Mouse (Mus musculus) CH12.LX (cell line): Measurements from ENCODE around the gene Gm9821.

Source experiments
- CTCF ChIP-seq, 2 experiments: IDR thresholded peaks in 1 of 2; conservative IDR thresholded peaks in 1 of 2; 2 replicates each; pipeline ENCODE4 v1.5.1; 2011 to 2012; ENCODE audit warnings: low read depth in 2 of 2, low read length in 2 of 2, improper control_type of control experiment in 1 of 2, inconsistent platforms in 1 of 2, mild to moderate bottlenecking in 1 of 2, moderate library complexity in 1 of 2
- ELF1 ChIP-seq: IDR thresholded peaks from 2 replicates; pipeline ENCODE4 v1.6.1; 2014; ENCODE audit warnings: low read depth, mild to moderate bottlenecking, inconsistent platforms, low read length, improper control_type of control experiment
- HCFC1 ChIP-seq: IDR thresholded peaks from 2 replicates; pipeline ENCODE4 v1.6.1; 2012; ENCODE audit warnings: low read depth, mild to moderate bottlenecking, inconsistent platforms, low read length, improper control_type of control experiment
- MAX ChIP-seq: IDR thresholded peaks from 2 replicates; pipeline ENCODE4 v1.6.1; 2011; ENCODE audit warnings: low read length, improper control_type of control experiment
- POLR2A ChIP-seq: IDR thresholded peaks from 2 replicates; pipeline ENCODE4 v1.6.1; 2011; ENCODE audit warnings: low read depth, mild to moderate bottlenecking, improper control_type of control experiment, low read length

DNA sequence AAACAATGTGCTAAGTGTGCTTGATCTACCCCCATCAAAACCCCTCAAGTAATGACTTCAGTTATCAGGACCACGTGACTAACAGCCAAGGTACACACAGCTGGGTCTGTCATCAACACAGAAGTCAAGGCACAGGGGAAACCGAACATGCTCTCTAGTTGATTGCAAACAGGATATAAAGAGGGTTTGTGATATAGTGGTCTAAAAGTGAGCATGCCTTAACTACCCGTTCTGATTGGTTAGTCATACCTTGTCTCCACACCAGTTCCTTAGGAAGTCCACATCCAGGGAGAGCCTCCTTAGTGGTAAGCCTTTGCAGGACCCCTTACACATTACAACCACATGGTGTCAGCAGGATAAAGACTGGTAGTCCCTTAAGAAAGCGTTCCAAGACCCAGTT, 25.4 kb upstream of the Gm9821 start:
- TF ChIP-seq POLR2A (no peak), CTCF (conservative IDR thresholded peaks at IDR 0.05 in 1 of 2, IDR thresholded peaks at IDR 0.05 in 1 of 2; ENCODE audit: low read depth in 2 of 2, low read length in 2 of 2) (no peak), HCFC1 (no peak), MAX (no peak), ELF1 (no peak)
